Mouse (Mus musculus): ENCODE measurements around the gene Sh3bgrl3. TPM values are rescaled to one million over a fixed set of nuclear protein-coding genes. Genes with fewer than 3 reads are reported as not detected.

Sh3bgrl3 gene
- total and polyA plus RNA-seq, 3 experiments = 122 to 414 TPM; not detected in 1

- no peak for TF ChIP-seq NRF1 (IDR thresholded peaks at IDR 0.05; ENCODE audit: insufficient read depth, low read depth, low read length, poor library complexity, severe bottlenecking)
- peak; percentile 75 for TF ChIP-seq TAL1 (IDR thresholded peaks at IDR 0.05; ENCODE audit: low read length)
- TF ChIP-seq CTCF (IDR thresholded peaks at IDR 0.05 in 2 of 3, conservative IDR thresholded peaks at IDR 0.05 in 1 of 3; ENCODE audit: control insufficient read depth in 1 of 3, insufficient read depth in 1 of 3, low read depth in 2 of 3, low read length in 3 of 3, poor library complexity in 1 of 3, severe bottlenecking in 1 of 3) = no peak; a peak in 1 of 6 replicates
- no peak for TF ChIP-seq GABPA (IDR thresholded peaks at IDR 0.05; ENCODE audit: low read depth, low read length)
- TF ChIP-seq POLR2A (IDR thresholded peaks at IDR 0.05; ENCODE audit: control insufficient read depth in 1 of 2, insufficient read depth in 1 of 2, low read depth in 1 of 2, low read length in 2 of 2, poor library complexity in 1 of 2) = no peak
- TF ChIP-seq CHD2 (IDR thresholded peaks at IDR 0.05; ENCODE audit: low read length) = no peak
- TF ChIP-seq ETS1 (IDR thresholded peaks at IDR 0.05; ENCODE audit: low read depth, low read length) = peak; percentile 76
- TF ChIP-seq MAZ (IDR thresholded peaks at IDR 0.05; ENCODE audit: low read depth, low read length) = no peak
- peak; percentile 65 for TF ChIP-seq SIN3A (IDR thresholded peaks at IDR 0.05; ENCODE audit: low read length)
- TF ChIP-seq BHLHE40 (IDR thresholded peaks at IDR 0.05; ENCODE audit: borderline replicate concordance, low read depth, low read length) = peak; percentile 14; the same call in 1 of the 2 replicates
- TF ChIP-seq RCOR1 (IDR thresholded peaks at IDR 0.05; ENCODE audit: low read depth, low read length) = peak; percentile 71
- TF ChIP-seq MYB (IDR thresholded peaks at IDR 0.05; ENCODE audit: low read depth, low read length) = no peak
- no peak for TF ChIP-seq CHD1 (IDR thresholded peaks at IDR 0.05; ENCODE audit: low read depth, low read length)
- no peak for TF ChIP-seq USF1 (IDR thresholded peaks at IDR 0.05; ENCODE audit: low read depth, low read length)
- 0 out of 2 replicates have a peak, but pooled peaks have one; percentile 18 for TF ChIP-seq MXI1 (IDR thresholded peaks at IDR 0.05; ENCODE audit: low read depth, low read length)
- TF ChIP-seq GATA1 (IDR thresholded peaks at IDR 0.05; ENCODE audit: low read depth, low read length) = peak; percentile 90
- TF ChIP-seq ZNF384 (IDR thresholded peaks at IDR 0.05; ENCODE audit: low read depth, low read length) = peak; percentile 27; the same call in 1 of the 2 replicates
- TF ChIP-seq UBTF (IDR thresholded peaks at IDR 0.05; ENCODE audit: borderline replicate concordance, insufficient read depth, low read depth, low read length) = no peak
- TF ChIP-seq TCF12 (IDR thresholded peaks at IDR 0.05; ENCODE audit: low read depth, low read length) = peak; percentile 94
- no peak for TF ChIP-seq E2F4 (IDR thresholded peaks at IDR 0.05; ENCODE audit: borderline replicate concordance, low read depth, low read length)
- TF ChIP-seq MAFK (IDR thresholded peaks at IDR 0.05; ENCODE audit: borderline replicate concordance, low read depth, low read length) = no peak
- TF ChIP-seq POLR2AphosphoS5 (IDR thresholded peaks at IDR 0.05; ENCODE audit: borderline replicate concordance, low read depth, low read length) = no peak
- no peak for TF ChIP-seq ELF1 (IDR thresholded peaks at IDR 0.05; ENCODE audit: low read depth, low read length)
- TF ChIP-seq ZKSCAN1 (IDR thresholded peaks at IDR 0.05; ENCODE audit: low read depth, low read length) = 0 out of 2 replicates have a peak, but pooled peaks have one; percentile 30
- TF ChIP-seq MYC (IDR thresholded peaks at IDR 0.05; ENCODE audit: low read depth, low read length) = 0 out of 2 replicates have a peak, but pooled peaks have one; percentile 33
- TF ChIP-seq TBP (IDR thresholded peaks at IDR 0.05; ENCODE audit: low read depth, low read length) = no peak
- no peak for TF ChIP-seq MAX (IDR thresholded peaks at IDR 0.05; ENCODE audit: low read length)
- no peak for TF ChIP-seq SMC3 (IDR thresholded peaks at IDR 0.05; ENCODE audit: low read depth, low read length)
- 0 out of 2 replicates have a peak, but pooled peaks have one; percentile 19 for TF ChIP-seq HCFC1 (IDR thresholded peaks at IDR 0.05; ENCODE audit: low read depth, low read length)
- peak; percentile 91; the same call in 1 of the 2 replicates for TF ChIP-seq MEF2A (IDR thresholded peaks at IDR 0.05; ENCODE audit: extremely low read depth, insufficient replicate concordance, low read depth, low read length, poor library complexity, severe bottlenecking)
- TF ChIP-seq EP300 (IDR thresholded peaks at IDR 0.05; ENCODE audit: low read depth in 1 of 2, low read length in 2 of 2) = peak; percentile 83 to 90
- Histone ChIP-seq H3K9ac (ENCODE audit: control insufficient read depth, low read depth, low read length, poor library complexity, severe bottlenecking) (no peak overlapping the region), H3K4me1 (ENCODE audit: control insufficient read depth in 1 of 2, insufficient read depth in 2 of 2, low read length in 2 of 2) (peaks cover 6 to 14% of the 10 kb centered on the region in 2 experiments; a peak in 3 of 4 replicates), H3K36me3 (ENCODE audit: control insufficient read depth in 1 of 2, insufficient read depth in 2 of 2, low read length in 2 of 2) (peaks cover 5 to 15% of the 10 kb centered on the region in 2 experiments), H3K4me3 (ENCODE audit: control insufficient read depth in 1 of 2, insufficient read depth in 1 of 2, low read depth in 2 of 2, low read length in 2 of 2) (no peak overlapping the region), H3K27ac (ENCODE audit: control insufficient read depth, low read depth, low read length) (peak overlapping the region; percentile 23; the same call in 1 of the 2 replicates), H3K27me3 (ENCODE audit: control insufficient read depth in 1 of 2, insufficient read depth in 2 of 2, low read length in 2 of 2) (no peaks in the 10 kb centered on the region), H3K9me3 (replicated peaks; ENCODE audit: insufficient read depth, low read length) (no peaks in the 10 kb centered on the region), H3K79me2 (ENCODE audit: control insufficient read depth, insufficient read depth, low read length, poor library complexity) (no peaks in the 10 kb centered on the region)
- DNase-seq (ENCODE audit: low read depth, low spot score) = peak; percentile 65
Observed at GRCm38 (mm10) chr4:134165548-134166465, 37.2 kb upstream of the Sh3bgrl3 start.

Data from MEL (cell line).